Mouse (Mus musculus): ENCODE data around the gene Itga2b. TPM values are rescaled to one million over a fixed set of nuclear protein-coding genes. Genes with fewer than 3 reads are reported as not detected.
"Not testable (repeated sequence)": the region's sequence is repeated elsewhere in the genome, so short reads cannot be mapped to it uniquely, and the experiment has no call there.

Itga2b gene
- polyA plus RNA-seq, 1 experiment from 2014 or later = 6.9 TPM

- H3K9me3 ChIP-seq = no peaks in the 10 kb centered on the region
- WGBS = 83% methylated on average over 8 of the region's 8 CpGs
- 0 out of 2 replicates have a peak, but pooled peaks cover 3% of the 10 kb centered on the region for H3K27me3 ChIP-seq
- no peak overlapping the region for H3K27ac ChIP-seq
- no peak overlapping the region for H3K9ac ChIP-seq (replicated peaks)
- H3K4me1 ChIP-seq (replicated peaks) = peaks cover 7% of the 10 kb centered on the region
- no peak overlapping the region for H3K4me3 ChIP-seq (replicated peaks)
- no peaks in the 10 kb centered on the region for H3K36me3 ChIP-seq
- no peak for ATAC-seq (ENCODE audit: insufficient number of reproducible peaks, insufficient read depth, low FRiP score, low TSS enrichment, low read depth)
- H3K4me2 ChIP-seq = no peak overlapping the region
Measured at GRCm38 (mm10) chr11:102425555-102426316, 44.2 kb downstream of the Itga2b start.

GRCm38 (mm10) chr11:102424666-102425065, 45.3 kb downstream of the Itga2b start:
- 76% methylated on average over 6 of the region's 6 CpGs for WGBS

GRCm38 (mm10) chr11:102421559-102421958, 48.4 kb downstream of the Itga2b start:
- Histone ChIP-seq H3K4me1 (replicated peaks) (no peaks in the 10 kb centered on the region), H3K4me3 (replicated peaks) (no peak overlapping the region), H3K27me3 (no peaks in the 10 kb centered on the region), H3K4me2 (no peak overlapping the region), H3K9me3 (peaks cover 5% of the 10 kb centered on the region; the same call in 1 of the 2 replicates), H3K9ac (replicated peaks) (no peak overlapping the region), H3K27ac (no peak overlapping the region), H3K36me3 (no peaks in the 10 kb centered on the region)
- ATAC-seq (ENCODE audit: insufficient number of reproducible peaks, insufficient read depth, low FRiP score, low TSS enrichment, low read depth) = no peak
- WGBS = 58% methylated on average over 8 of the region's 8 CpGs

More at GRCm38 (mm10) chr11:102424666-102425065, 45.3 kb downstream of the Itga2b start:
- H3K4me3 ChIP-seq (replicated peaks) = no peak overlapping the region
- H3K27me3 ChIP-seq = 0 out of 2 replicates have a peak, but pooled peaks cover 3% of the 10 kb centered on the region
- H3K4me1 ChIP-seq (replicated peaks) = peaks cover 4% of the 10 kb centered on the region
- no peaks in the 10 kb centered on the region for H3K36me3 ChIP-seq
- no peak overlapping the region for H3K9ac ChIP-seq (replicated peaks)
- ATAC-seq (ENCODE audit: insufficient number of reproducible peaks, insufficient read depth, low FRiP score, low TSS enrichment, low read depth) = no peak
- H3K9me3 ChIP-seq = peaks cover 2% of the 10 kb centered on the region; the same call in 1 of the 2 replicates
- H3K27ac ChIP-seq = no peak overlapping the region
- no peak overlapping the region for H3K4me2 ChIP-seq

- ATAC-seq (ENCODE audit: insufficient number of reproducible peaks, insufficient read depth, low FRiP score, low TSS enrichment, low read depth) = no peak
- Histone ChIP-seq H3K36me3 (no peaks in the 10 kb centered on the region), H3K9me3 (peaks cover 5% of the 10 kb centered on the region; the same call in 1 of the 2 replicates), H3K9ac (replicated peaks) (no peak overlapping the region), H3K27ac (no peak overlapping the region), H3K4me1 (replicated peaks) (no peaks in the 10 kb centered on the region), H3K4me3 (replicated peaks) (no peak overlapping the region), H3K27me3 (no peaks in the 10 kb centered on the region), H3K4me2 (no peak overlapping the region)
Measured at GRCm38 (mm10) chr11:102418887-102419286, 51.0 kb downstream of the Itga2b start.

- Histone ChIP-seq H3K36me3 (no peaks in the 10 kb centered on the region), H3K4me2 (no peak overlapping the region), H3K4me3 (replicated peaks) (no peak overlapping the region), H3K9me3 (peaks cover 5% of the 10 kb centered on the region; the same call in 1 of the 2 replicates), H3K4me1 (replicated peaks) (no peaks in the 10 kb centered on the region), H3K9ac (replicated peaks) (no peak overlapping the region), H3K27me3 (no peaks in the 10 kb centered on the region), H3K27ac (no peak overlapping the region)
- no peak for ATAC-seq (ENCODE audit: insufficient number of reproducible peaks, insufficient read depth, low FRiP score, low TSS enrichment, low read depth)
- 83% methylated on average over 1 of the region's 1 CpGs for WGBS
Measured at GRCm38 (mm10) chr11:102417160-102417559, 52.8 kb downstream of the Itga2b start.

- no peak for ATAC-seq (ENCODE audit: insufficient number of reproducible peaks, insufficient read depth, low FRiP score, low TSS enrichment, low read depth)
Measured at GRCm38 (mm10) chr11:102415034-102415802, 54.7 kb downstream of the Itga2b start.

GRCm38 (mm10) chr11:102413059-102413458, 56.9 kb downstream of the Itga2b start:
- Histone ChIP-seq H3K4me3 (replicated peaks) (no peak overlapping the region), H3K27me3 (no peaks in the 10 kb centered on the region), H3K36me3 (no peaks in the 10 kb centered on the region), H3K9me3 (no peaks in the 10 kb centered on the region), H3K27ac (no peak overlapping the region), H3K4me2 (no peak overlapping the region), H3K4me1 (replicated peaks) (no peaks in the 10 kb centered on the region; the same call in 1 of the 2 replicates), H3K9ac (replicated peaks) (no peak overlapping the region)
- WGBS = 79% methylated on average over 8 of the region's 8 CpGs
- ATAC-seq (ENCODE audit: insufficient number of reproducible peaks, insufficient read depth, low FRiP score, low TSS enrichment, low read depth) = no peak

More at GRCm38 (mm10) chr11:102415034-102415802, 54.7 kb downstream of the Itga2b start:
- no peak overlapping the region for H3K4me3 ChIP-seq (replicated peaks)
- peaks cover 5% of the 10 kb centered on the region; the same call in 1 of the 2 replicates for H3K9me3 ChIP-seq
- no peaks in the 10 kb centered on the region for H3K36me3 ChIP-seq
- no peak overlapping the region for H3K9ac ChIP-seq (replicated peaks)
- no peak overlapping the region for H3K4me2 ChIP-seq
- WGBS = 75% methylated on average over 10 of the region's 10 CpGs
- H3K27ac ChIP-seq = no peak overlapping the region
- no peaks in the 10 kb centered on the region for H3K4me1 ChIP-seq (replicated peaks)
- no peaks in the 10 kb centered on the region for H3K27me3 ChIP-seq

- no peaks in the 10 kb centered on the region for H3K27me3 ChIP-seq
- H3K4me1 ChIP-seq (replicated peaks) = peaks cover under 1% of the 10 kb centered on the region
- no peaks in the 10 kb centered on the region for H3K9me3 ChIP-seq
- no peak overlapping the region for H3K4me2 ChIP-seq
- H3K27ac ChIP-seq = no peak overlapping the region
- H3K36me3 ChIP-seq = no peaks in the 10 kb centered on the region
- no peak for ATAC-seq (ENCODE audit: insufficient number of reproducible peaks, insufficient read depth, low FRiP score, low TSS enrichment, low read depth)
- no peak overlapping the region for H3K4me3 ChIP-seq (replicated peaks)
- 8% methylated on average over 11 of the region's 11 CpGs for WGBS
- H3K9ac ChIP-seq (replicated peaks) = no peak overlapping the region
Measured at GRCm38 (mm10) chr11:102411704-102412103, 58.2 kb downstream of the Itga2b start.

GRCm38 (mm10) chr11:102411061-102411460, 58.9 kb downstream of the Itga2b start:
- WGBS = 79% methylated on average over 3 of the region's 3 CpGs
- H3K9ac ChIP-seq (replicated peaks) = no peak overlapping the region
- no peak overlapping the region for H3K4me3 ChIP-seq (replicated peaks)
- H3K27ac ChIP-seq = no peak overlapping the region
- no peak overlapping the region for H3K4me2 ChIP-seq
- ATAC-seq (ENCODE audit: insufficient number of reproducible peaks, insufficient read depth, low FRiP score, low TSS enrichment, low read depth) = no peak
- no peaks in the 10 kb centered on the region for H3K9me3 ChIP-seq
- no peaks in the 10 kb centered on the region for H3K27me3 ChIP-seq
- H3K4me1 ChIP-seq (replicated peaks) = peaks cover 7% of the 10 kb centered on the region
- H3K36me3 ChIP-seq = no peaks in the 10 kb centered on the region

- not testable (repeated sequence) for H3K9ac ChIP-seq (replicated peaks); ATAC-seq (ENCODE audit: insufficient number of reproducible peaks, insufficient read depth, low FRiP score, low TSS enrichment, low read depth); H3K4me3 ChIP-seq (replicated peaks); H3K27me3 ChIP-seq; H3K9me3 ChIP-seq; H3K4me2 ChIP-seq; H3K36me3 ChIP-seq; H3K27ac ChIP-seq
- 92% methylated on average over 3 of the region's 3 CpGs for WGBS
- H3K4me1 ChIP-seq (replicated peaks) = peaks cover 14% of the 10 kb centered on the region
Measured at GRCm38 (mm10) chr11:102410345-102410744, 59.6 kb downstream of the Itga2b start.

GRCm38 (mm10) chr11:102409795-102410330, 60.1 kb downstream of the Itga2b start:
- Histone ChIP-seq H3K4me1 (replicated peaks) (peaks cover 14% of the 10 kb centered on the region), H3K27ac (no peak overlapping the region), H3K4me3 (replicated peaks) (no peak overlapping the region), H3K36me3 (peaks cover 5% of the 10 kb centered on the region; the same call in 1 of the 2 replicates), H3K9me3 (no peaks in the 10 kb centered on the region), H3K27me3 (no peaks in the 10 kb centered on the region), H3K9ac (replicated peaks) (no peak overlapping the region), H3K4me2 (no peak overlapping the region)
- WGBS = 85% methylated on average over 3 of the region's 3 CpGs
- no peak for ATAC-seq (ENCODE audit: insufficient number of reproducible peaks, insufficient read depth, low FRiP score, low TSS enrichment, low read depth)

Data from limb, embryonic 12.5 days (tissue).